In the genomic region with DNA sequence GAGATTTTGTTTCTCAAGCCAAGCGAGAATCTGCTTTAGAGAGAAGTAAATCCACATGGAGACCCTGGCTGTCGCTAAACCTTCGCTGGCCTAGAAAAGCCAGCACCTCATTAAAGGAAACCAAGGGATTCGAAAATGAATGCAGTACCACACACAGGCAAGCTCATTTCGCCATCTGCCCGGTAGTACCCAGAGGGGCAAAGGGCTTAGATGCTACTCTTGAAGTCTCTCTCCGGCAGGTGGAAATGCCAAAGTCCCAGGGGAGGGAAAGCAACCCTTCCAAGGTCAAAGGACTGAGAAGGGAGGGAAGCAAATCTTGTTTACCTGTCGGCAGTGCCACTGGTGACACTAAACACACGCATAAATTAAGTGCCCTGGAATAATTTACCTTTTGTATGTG, we compare ENCODE assay signal across 9 mouse cellular contexts. TPM values are rescaled to one million over a fixed set of nuclear protein-coding genes. Genes with fewer than 3 reads are reported as not detected.
A peak's percentile ranks its signal among the peaks of the same experiment; 100 is the strongest.
DNase-seq lines count a peak whose midpoint lies in the region; ATAC-seq lines count a peak whose summit lies in the region.
"Had no signal": no experiment of that assay in that cellular context is flagged by ENCODE, and none has a peak within 500 bp of the region (broad histone marks: within the 10 kb centered on the region; RNA-seq: fewer than 3 reads in every experiment).

No protein-coding gene starts in this region.

- H3K9me3 ChIP-seq in heart, embryonic 13.5 days, result no peaks in the 10 kb centered on the region
- H3K9me3 ChIP-seq in embryonic facial prominence, embryonic 10.5 days, result no peaks in the 10 kb centered on the region
- no peaks in the 10 kb centered on the region for H3K9me3 ChIP-seq in intestine, embryonic 15.5 days
- no peaks in the 10 kb centered on the region for H3K9me3 ChIP-seq in midbrain, embryonic 16.5 days (replicated peaks; ENCODE audit: control insufficient read depth, low read length, poor library complexity, severe bottlenecking)
- H3K9me3 ChIP-seq: heart, embryonic 15.5 days had no signal

- H3K4me1 ChIP-seq in heart, embryonic 13.5 days, result peaks cover 18% of the 10 kb centered on the region
- H3K4me1 ChIP-seq in embryonic facial prominence, embryonic 10.5 days, result peaks cover 30% of the 10 kb centered on the region
- peaks cover 10% of the 10 kb centered on the region for H3K4me1 ChIP-seq in intestine, embryonic 15.5 days (replicated peaks)
- peaks cover 26% of the 10 kb centered on the region for H3K4me1 ChIP-seq in midbrain, embryonic 16.5 days (ENCODE audit: control insufficient read depth, insufficient read depth, low read length)

- H3K36me3 ChIP-seq in heart, embryonic 13.5 days, result no peaks in the 10 kb centered on the region
- H3K36me3 ChIP-seq in embryonic facial prominence, embryonic 10.5 days (replicated peaks), result peaks cover 3% of the 10 kb centered on the region; the same call in 1 of the 2 replicates
- no peaks in the 10 kb centered on the region for H3K36me3 ChIP-seq in intestine, embryonic 15.5 days
- H3K36me3 ChIP-seq in midbrain, embryonic 16.5 days (ENCODE audit: control insufficient read depth, insufficient read depth, low read length), result no peaks in the 10 kb centered on the region
- H3K36me3 ChIP-seq: heart, embryonic 15.5 days had no signal

- H3K27me3 ChIP-seq in heart, embryonic 13.5 days (replicated peaks), result no peaks in the 10 kb centered on the region; the same call in 1 of the 2 replicates
- peaks cover 21% of the 10 kb centered on the region for H3K27me3 ChIP-seq in embryonic facial prominence, embryonic 10.5 days (replicated peaks; ENCODE audit: low read depth, poor library complexity, severe bottlenecking)
- no peaks in the 10 kb centered on the region for H3K27me3 ChIP-seq in intestine, embryonic 15.5 days (replicated peaks)
- no peaks in the 10 kb centered on the region for H3K27me3 ChIP-seq in midbrain, embryonic 16.5 days (ENCODE audit: control insufficient read depth, insufficient read depth, low read depth, low read length)

- ATAC-seq in heart, embryonic 13.5 days (ENCODE audit: extremely low read depth, insufficient number of reproducible peaks, low FRiP score, low TSS enrichment), result no peak
- ATAC-seq in intestine, embryonic 15.5 days, result no peak
- no peak for ATAC-seq in midbrain, embryonic 16.5 days

- DNase-seq in heart, adult 9 months (ENCODE audit: low spot score in 2 of 2), result no peak
- no peak for DNase-seq in embryonic facial prominence, embryonic 10.5 days (ENCODE audit: low spot score)
- no peak for DNase-seq in left cerebral cortex, adult 18-20 months (ENCODE audit: low spot score in 2 of 2)
- no peak for DNase-seq in layer of hippocampus, postnatal 10 days (ENCODE audit: low spot score in 2 of 2)
- DNase-seq in urinary bladder, postnatal 10 days (ENCODE audit: low spot score), result no peak

- H3K4me2 ChIP-seq in heart, embryonic 13.5 days, result peak overlapping the region; percentile 83; the same call in 1 of the 2 replicates
- peak overlapping the region; percentile 80; the same call in 1 of the 2 replicates for H3K4me2 ChIP-seq in intestine, embryonic 15.5 days (replicated peaks)
- peak overlapping the region; percentile 81 for H3K4me2 ChIP-seq in midbrain, embryonic 16.5 days (ENCODE audit: low read length)

- H3K9ac ChIP-seq in heart, embryonic 13.5 days, result no peak overlapping the region
- H3K9ac ChIP-seq in intestine, embryonic 15.5 days, result no peak overlapping the region
- H3K9ac ChIP-seq in midbrain, embryonic 16.5 days (ENCODE audit: low read depth, low read length), result peak overlapping the region; percentile 52

- no peak overlapping the region for H3K27ac ChIP-seq in heart, embryonic 13.5 days (replicated peaks)
- H3K27ac ChIP-seq in embryonic facial prominence, embryonic 10.5 days (replicated peaks), result no peak overlapping the region
- no peak overlapping the region for H3K27ac ChIP-seq in intestine, embryonic 15.5 days
- no peak overlapping the region for H3K27ac ChIP-seq in midbrain, embryonic 16.5 days (ENCODE audit: low read length)
- H3K27ac ChIP-seq: heart, embryonic 15.5 days had no signal

- 56% methylated on average over 9 of the region's 9 CpGs for WGBS in heart, embryonic 13.5 days
- 34% methylated on average over 9 of the region's 9 CpGs for WGBS in embryonic facial prominence, embryonic 10.5 days
- WGBS in intestine, embryonic 15.5 days, result 61% methylated on average over 9 of the region's 9 CpGs
- 10% methylated on average over 9 of the region's 9 CpGs for WGBS in midbrain, embryonic 16.5 days

- no peak overlapping the region for H3K4me3 ChIP-seq in heart, embryonic 13.5 days
- H3K4me3 ChIP-seq in embryonic facial prominence, embryonic 10.5 days, result peak overlapping the region; percentile 97
- peak overlapping the region; percentile 89; the same call in 1 of the 2 replicates for H3K4me3 ChIP-seq in intestine, embryonic 15.5 days (replicated peaks)
- peak overlapping the region; percentile 93 for H3K4me3 ChIP-seq in midbrain, embryonic 16.5 days (ENCODE audit: low read depth, low read length)

RNA-seq across cellular contexts. Expression of gene Mb21d2, which starts 2.1 kb away (rescaled TPM):
- 3.2 and 3.9 TPM in 2 replicates for polyA plus RNA-seq in heart, embryonic 13.5 days (2015; fragmentation: Nextera tagmentation; extraction: Ambion mirVana)
- polyA plus RNA-seq in embryonic facial prominence, embryonic 10.5 days (2016; fragmentation: Nextera tagmentation; extraction: Ambion mirVana), result 6.8 and 7.3 TPM in 2 replicates
- polyA plus RNA-seq in intestine, embryonic 15.5 days (2015; fragmentation: Nextera tagmentation; extraction: Ambion mirVana), result 9.0 and 9.1 TPM in 2 replicates
- 10.8 and 15.0 TPM in 2 replicates for polyA plus RNA-seq in midbrain, embryonic 16.5 days (2015; fragmentation: Nextera tagmentation; extraction: Ambion mirVana)
- total RNA-seq in left cerebral cortex, adult 18-20 months (2021), result 10 to 100 TPM; 36.3 to 38.2 TPM
- total RNA-seq in layer of hippocampus, postnatal 10 days (2021), result 10 to 100 TPM; 32.5 to 33.4 TPM
